In genomic region chr3:54692202-54693055, GRCm38 (mm10) we compare ENCODE assay signal across 8 mouse cellular contexts. TPM values are rescaled to one million over a fixed set of nuclear protein-coding genes. Genes with fewer than 3 reads are reported as not detected.
DNase-seq lines count a peak whose midpoint lies in the region; ATAC-seq lines count a peak whose summit lies in the region.

Gene Supt20, plus strand, starts transcription at chr3:54692807.

- peak; percentile 97 for DNase-seq in NIH3T3 (ENCODE audit: low read depth)
- peak; percentile 95 to 98 for DNase-seq in cerebellum, postnatal 10 days
- peak; percentile 86 to 91 for DNase-seq in frontal cortex, postnatal 10 days (ENCODE audit: low spot score in 2 of 2)
- DNase-seq in layer of hippocampus, postnatal 14 days (ENCODE audit: low spot score in 2 of 2): peak; percentile 87 to 93
- DNase-seq in lung, postnatal 14 days: peak; percentile 93
- DNase-seq in retina, adult 2 months (ENCODE audit: low read depth, low spot score): peak; percentile 84
- DNase-seq in thymus, postnatal 36 days: peak; percentile 90 to 94

- peak within 1 kb of the TSS; percentile 62 for H3K4me2 ChIP-seq in hindbrain, embryonic 12.5 days (replicated peaks)

- peak within 1 kb of the TSS; percentile 54 for H3K4me3 ChIP-seq in hindbrain, embryonic 12.5 days

- H3K27me3 ChIP-seq in hindbrain, embryonic 12.5 days: no peaks in the 10 kb centered on the region

- peak within 1 kb of the TSS; percentile 78 for H3K27ac ChIP-seq in hindbrain, embryonic 12.5 days

- peak within 1 kb of the TSS; percentile 69 for H3K9ac ChIP-seq in hindbrain, embryonic 12.5 days

- no peaks in the 10 kb centered on the region for H3K4me1 ChIP-seq in hindbrain, embryonic 12.5 days

- WGBS in hindbrain, embryonic 12.5 days: 2% methylated on average over 65 of the region's 65 CpGs

- peak; percentile 99 for ATAC-seq in hindbrain, embryonic 12.5 days (ENCODE audit: low FRiP score)

- H3K36me3 ChIP-seq in hindbrain, embryonic 12.5 days: peaks cover 15% of the 10 kb centered on the region

- H3K9me3 ChIP-seq in hindbrain, embryonic 12.5 days (replicated peaks): no peaks in the 10 kb centered on the region

RNA-seq across cellular contexts. Expression of gene Supt20, which starts in this region (rescaled TPM):
- 117 and 124 TPM in 2 replicates for polyA plus RNA-seq in hindbrain, embryonic 12.5 days (2016; fragmentation: Nextera tagmentation; extraction: Ambion mirVana)
- total RNA-seq in layer of hippocampus, postnatal 14 days (2021): 10 to 100 TPM; 48.8 to 50.7 TPM

Comparison
In these comparisons a context has a peak if more than half of its experiments do, and no peak if none do; other contexts are left out.
1. Peak in every context shown above with its lines: DNase-seq, ATAC-seq, H3K4me3 ChIP-seq and H3K27ac ChIP-seq.